Mouse (Mus musculus) kidney, adult 2 months (tissue): ENCODE measurements at regions not wholly inside any gene's neighbourhood (a gene's known extent, or its start where the extent isn't known, plus 50 kb on each side); places are given as distances from the start of the nearest gene placed in this dataset.

Source experiments
- DNase-seq: peaks from one replicate; pipeline ENCODE4 v3.0.0; 2021
- H3K27ac ChIP-seq: fragments of 200-500 bp; 2 replicates; pipeline ENCODE4 v1.5.1; 2012; ENCODE audit warnings: low read depth, low read length, control low read depth, inconsistent platforms; ENCODE audit not compliant: insufficient read depth
- H3K27me3 ChIP-seq: fragments of 200-500 bp; replicated peaks from 2 replicates; pipeline ENCODE4 v1.6.1; 2012; ENCODE audit warnings: mild to moderate bottlenecking, moderate library complexity, low read length, inconsistent platforms; ENCODE audit not compliant: control insufficient read depth, insufficient read depth
- H3K36me3 ChIP-seq: fragments of 200-500 bp; 2 replicates; pipeline ENCODE4 v1.6.1; 2012; ENCODE audit warnings: mild to moderate bottlenecking, moderate library complexity, low read length, inconsistent platforms; ENCODE audit not compliant: control insufficient read depth, insufficient read depth
- H3K4me1 ChIP-seq: fragments of 200-500 bp; 2 replicates; pipeline ENCODE4 v1.6.1; 2011; ENCODE audit warnings: low read length; ENCODE audit not compliant: control insufficient read depth, insufficient read depth
- H3K4me3 ChIP-seq: fragments of 200-500 bp; 2 replicates; pipeline ENCODE4 v1.5.1; 2011; ENCODE audit warnings: mild to moderate bottlenecking, low read depth, low read length, control low read depth; ENCODE audit not compliant: insufficient read depth
- CTCF ChIP-seq: fragments of 200-500 bp; conservative IDR thresholded peaks from 2 replicates; pipeline ENCODE4 v1.5.1; 2011; ENCODE audit warnings: low read depth, mild to moderate bottlenecking, control low read depth, low read length, moderate library complexity, mixed read lengths; ENCODE audit not compliant: insufficient read depth, insufficient read length
- POLR2A ChIP-seq: fragments of 200-500 bp; IDR thresholded peaks from one replicate; pipeline ENCODE4 v1.6.1; 2011; ENCODE audit warnings: low read depth, low read length, control low read depth
- WGBS: fragments of 180-500 bp; shearing (Covaris S2); methylation state at CpG from one replicate; pipeline ENCODE4 v1.1.7; 2018; 5-methylcytosine and 5-hydroxymethylcytosine counted together

- Histone ChIP-seq H3K4me3 (peak overlapping the region; percentile 47), H3K27ac (peak overlapping the region; percentile 48), H3K4me1 (peaks cover 14% of the 10 kb centered on the region; the same call in 1 of the 2 replicates), H3K27me3 (no peaks in the 10 kb centered on the region), H3K36me3 (no peaks in the 10 kb centered on the region)
- 1% methylated on average over 12 of the region's 12 CpGs for WGBS
- TF ChIP-seq CTCF (no peak), POLR2A (peak; percentile 6)
- peak; percentile 93 for DNase-seq
These were observed 122.1 kb downstream of the Cpeb2 start for GRCm38 (mm10) chr5:43355026-43355580.

- Histone ChIP-seq H3K4me1 (peaks cover 12% of the 10 kb centered on the region; the same call in 1 of the 2 replicates), H3K27me3 (no peaks in the 10 kb centered on the region), H3K36me3 (no peaks in the 10 kb centered on the region), H3K4me3 (no peak overlapping the region), H3K27ac (peak overlapping the region; percentile 48)
- DNase-seq, result peak; percentile 5
- no peak for TF ChIP-seq CTCF
- no peak for TF ChIP-seq POLR2A
- 84% methylated on average over 16 of the region's 16 CpGs for WGBS
These were observed 122.9 kb downstream of the Cpeb2 start for GRCm38 (mm10) chr5:43355832-43356231.

GRCm38 (mm10) chr5:43357100-43357680, 124.2 kb downstream of the Cpeb2 start:
- 77% methylated on average over 5 of the region's 5 CpGs for WGBS
- TF ChIP-seq POLR2A (no peak), CTCF (peak; percentile 79)
- no peak overlapping the region for H3K27ac ChIP-seq
- no peaks in the 10 kb centered on the region for H3K36me3 ChIP-seq
- H3K27me3 ChIP-seq, result no peaks in the 10 kb centered on the region
- H3K4me3 ChIP-seq, result no peak overlapping the region
- H3K4me1 ChIP-seq, result peaks cover 10% of the 10 kb centered on the region; the same call in 1 of the 2 replicates
- DNase-seq, result peak; percentile 63

GRCm38 (mm10) chr5:43357901-43358300, 124.9 kb downstream of the Cpeb2 start:
- WGBS, result 87% methylated on average over 5 of the region's 5 CpGs
- H3K4me3 ChIP-seq, result no peak overlapping the region
- H3K4me1 ChIP-seq, result peaks cover 10% of the 10 kb centered on the region; the same call in 1 of the 2 replicates
- TF ChIP-seq CTCF, result no peak
- TF ChIP-seq POLR2A, result no peak
- no peak overlapping the region for H3K27ac ChIP-seq
- no peak for DNase-seq
- H3K36me3 ChIP-seq, result no peaks in the 10 kb centered on the region
- no peaks in the 10 kb centered on the region for H3K27me3 ChIP-seq

GRCm38 (mm10) chr5:43358928-43359765, 126.2 kb downstream of the Cpeb2 start:
- peaks cover 10% of the 10 kb centered on the region; the same call in 1 of the 2 replicates for H3K4me1 ChIP-seq
- 87% methylated on average over 7 of the region's 7 CpGs for WGBS
- DNase-seq, result no peak
- no peak for TF ChIP-seq CTCF
- H3K4me3 ChIP-seq, result no peak overlapping the region
- H3K27me3 ChIP-seq, result no peaks in the 10 kb centered on the region
- H3K27ac ChIP-seq, result no peak overlapping the region
- H3K36me3 ChIP-seq, result no peaks in the 10 kb centered on the region

GRCm38 (mm10) chr5:43360298-43360697, 127.3 kb downstream of the Cpeb2 start:
- Histone ChIP-seq H3K27me3 (no peaks in the 10 kb centered on the region), H3K36me3 (no peaks in the 10 kb centered on the region), H3K27ac (no peak overlapping the region), H3K4me3 (no peak overlapping the region), H3K4me1 (peaks cover 5% of the 10 kb centered on the region; the same call in 1 of the 2 replicates)
- DNase-seq, result peak; percentile 56
- peak; percentile 20; the same call in 1 of the 2 replicates for TF ChIP-seq CTCF
- no peak for TF ChIP-seq POLR2A
- WGBS, result 34% methylated on average over 3 of the region's 3 CpGs

- no peak for DNase-seq
- TF ChIP-seq POLR2A, result no peak
- no peak for TF ChIP-seq CTCF
- H3K4me1 ChIP-seq, result no peaks in the 10 kb centered on the region
- no peaks in the 10 kb centered on the region for H3K27me3 ChIP-seq
- 91% methylated on average over 1 of the region's 1 CpGs for WGBS
- no peak overlapping the region for H3K4me3 ChIP-seq
- H3K36me3 ChIP-seq, result no peaks in the 10 kb centered on the region
- no peak overlapping the region for H3K27ac ChIP-seq
These were observed 128.1 kb downstream of the Cpeb2 start for GRCm38 (mm10) chr5:43361026-43361425.
